Mouse (Mus musculus): ENCODE data around the gene Tlcd2.

Tlcd2 gene

GRCm38 (mm10) chr11:75519834-75520633 is 58.5 kb downstream of the Tlcd2 start:
- no peak for DNase-seq (ENCODE audit: low spot score)
